In the genomic region with DNA sequence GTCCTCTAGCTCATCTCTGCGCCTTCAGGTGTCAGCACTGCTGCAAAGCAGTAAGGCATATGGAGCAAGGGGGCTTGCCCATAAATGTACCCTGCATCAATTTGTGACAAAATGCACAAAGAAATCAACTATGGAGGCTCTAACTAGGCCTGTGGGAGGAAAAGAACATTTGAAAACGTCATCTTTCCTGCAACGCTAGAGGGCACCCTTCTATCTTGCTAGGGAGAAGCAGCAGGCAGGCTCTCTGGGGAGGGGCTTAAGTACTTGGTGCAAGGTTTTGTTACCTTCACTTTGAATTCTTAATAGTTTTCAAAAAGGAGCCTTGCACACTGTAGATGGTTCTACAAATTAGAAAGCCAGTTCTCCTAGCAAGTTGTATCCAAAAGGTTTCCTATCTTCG, we compare ENCODE assay signal across 9 mouse cellular contexts. TPM values are rescaled to one million over a fixed set of nuclear protein-coding genes. Genes with fewer than 3 reads are reported as not detected.
DNase-seq lines count a peak whose midpoint lies in the region; TF ChIP-seq lines count a peak whose summit lies in the region.
"Had no signal": no experiment of that assay in that cellular context is flagged by ENCODE, and none has a peak within 500 bp of the region (broad histone marks: within the 10 kb centered on the region; RNA-seq: fewer than 3 reads in every experiment).

No protein-coding gene starts in this region.

- intact Hi-C loops in gastrocnemius, adult 2 months (cut with DNase I) = loop anchor here (10.0 kb wide), 2 partner anchors 277 to 417 kb away; partner anchors contain the start of genes Fastkd3 and Mtrr

- no peak overlapping the region for H3K27ac ChIP-seq in gastrocnemius, adult 2 months

- H3K4me3 ChIP-seq in gastrocnemius, adult 2 months = no peak overlapping the region
- H3K4me3 ChIP-seq: myocyte had no signal

- DNase-seq in gastrocnemius, adult 2 months = no peak
- no peak for DNase-seq in gastrocnemius, adult 8-10 months (ENCODE audit: low spot score in 2 of 2)
- DNase-seq in 3T3-L1 (ENCODE audit: low read depth, low spot score) = peak; percentile 22
- DNase-seq in adrenal gland, postnatal 36 days = peak; percentile 21 to 65
- DNase-seq in frontal cortex, postnatal 36 days (ENCODE audit: low spot score in 2 of 2) = peak; percentile 71 to 81
- DNase-seq in layer of hippocampus, postnatal 14 days (ENCODE audit: low spot score in 2 of 2) = peak; percentile 70 to 83
- DNase-seq in ovary, postnatal 14 days (ENCODE audit: low spot score) = peak; percentile 49
- no peak for DNase-seq in thymus, postnatal 10 days (ENCODE audit: low spot score in 2 of 2)

- peak; percentile 76 for TF ChIP-seq CTCF in gastrocnemius, adult 2 months (IDR thresholded peaks at IDR 0.05)

RNA-seq across cellular contexts. Expression of gene Adcy2, which starts 2.8 kb away (rescaled TPM):
- total RNA-seq in gastrocnemius, adult 2 months (2021) = 10 to 100 TPM; 37.7 to 44.8 TPM
- total RNA-seq in gastrocnemius, adult 8-10 months (2022) = 10 to 100 TPM; 42.3 to 48.5 (median 46.4) TPM
- total RNA-seq in adrenal gland, postnatal 36 days (2021) = 1 to 10 TPM in 1 of 2 experiments, under 1 TPM in 1; 0.66 to 1.1 TPM
- total RNA-seq in layer of hippocampus, postnatal 14 days (2021) = 10 to 100 TPM; 50.0 to 78.7 TPM

Comparison
In these comparisons a context has a peak if more than half of its experiments do, and no peak if none do; other contexts are left out.
1. DNase-seq: peak in 3T3-L1 (single experiment), adrenal gland, postnatal 36 days (2 of 2), frontal cortex, postnatal 36 days (2 of 2), layer of hippocampus, postnatal 14 days (2 of 2) and ovary, postnatal 14 days (single experiment); none in gastrocnemius, adult 2 months (single experiment), gastrocnemius, adult 8-10 months (0 of 2) and thymus, postnatal 10 days (0 of 2).
2. RNA of gene Adcy2, which starts 2.8 kb away (total RNA-seq): 50.0 to 78.7 TPM in layer of hippocampus, postnatal 14 days, 42.3 to 48.5 TPM in gastrocnemius, adult 8-10 months and 37.7 to 44.8 TPM in gastrocnemius, adult 2 months; 0.66 to 1.1 TPM in adrenal gland, postnatal 36 days; every median in the first group is over 10 times any median in the second.